Mouse (Mus musculus) hindbrain, embryonic 12.5 days (tissue): Measurements from ENCODE around the gene Slc38a5. TPM values are rescaled to one million over a fixed set of nuclear protein-coding genes. Genes with fewer than 3 reads are reported as not detected.

Experiments
- ATAC-seq: fragments of 200-750 bp; cut with Nextera tagmentation; 2 replicates; pipeline ENCODE4 v1.8.0; 2017; ENCODE audit warnings: moderate TSS enrichment; ENCODE audit not compliant: low FRiP score
- H3K27ac ChIP-seq: fragments of 300-500 bp; sonication (generic); 2 replicates; pipeline ENCODE4 v1.5.1; 2016; ENCODE audit warnings: mild to moderate bottlenecking
- H3K27me3 ChIP-seq: fragments of 300-500 bp; sonication (generic); 2 replicates; pipeline ENCODE4 v1.6.1; 2016; ENCODE audit warnings: mild to moderate bottlenecking
- H3K36me3 ChIP-seq: fragments of 300-500 bp; sonication (generic); 2 replicates; pipeline ENCODE4 v1.6.1; 2016; ENCODE audit warnings: mild to moderate bottlenecking
- H3K4me1 ChIP-seq: fragments of 300-500 bp; sonication (generic); 2 replicates; pipeline ENCODE4 v1.6.1; 2016
- H3K4me2 ChIP-seq: fragments of 300-500 bp; sonication (generic); replicated peaks from 2 replicates; pipeline ENCODE4 v1.6.1; 2016; ENCODE audit warnings: mild to moderate bottlenecking
- H3K4me3 ChIP-seq: fragments of 300-500 bp; sonication (generic); 2 replicates; pipeline ENCODE4 v1.5.1; 2016; ENCODE audit warnings: mild to moderate bottlenecking
- H3K9ac ChIP-seq: fragments of 300-500 bp; sonication (generic); 2 replicates; pipeline ENCODE4 v1.6.1; 2016; ENCODE audit warnings: mild to moderate bottlenecking, moderate library complexity
- H3K9me3 ChIP-seq: fragments of 300-500 bp; sonication (generic); replicated peaks from 2 replicates; pipeline ENCODE4 v1.6.1; 2016; ENCODE audit warnings: mild to moderate bottlenecking
- WGBS: fragments of 180-500 bp; shearing (Covaris S2); methylation state at CpG from one replicate; pipeline ENCODE4 v1.1.7; 2016; 5-methylcytosine and 5-hydroxymethylcytosine counted together
- polyA plus RNA-seq: library from polyadenylated mRNA; unstranded; fragments of >200 nt; fragmentation: Nextera tagmentation; extraction: Ambion mirVana; gene quantifications from 2 replicates; pipeline ENCODE4 v1.2.1, GENCODE M21; 2016

Slc38a5 gene
- 5.5 and 6.1 TPM in 2 replicates for polyA plus RNA-seq

GRCm38 (mm10) chrX:8271083-8271820, at the start of gene Slc38a5:
TSS of gene Slc38a5 (plus strand) at chrX:8271133.
- peak within 1 kb of the TSS; percentile 24 for H3K4me2 ChIP-seq
- no peaks in the 10 kb centered on the region for H3K9me3 ChIP-seq
- H3K9ac ChIP-seq, result no peak within 1 kb of the TSS
- peaks cover 12% of the 10 kb centered on the region; the same call in 1 of the 2 replicates for H3K27me3 ChIP-seq
- WGBS, result 17% methylated on average over 9 of the region's 15 CpGs
- H3K36me3 ChIP-seq, result no peaks in the 10 kb centered on the region
- peak within 1 kb of the TSS; percentile 10; the same call in 1 of the 2 replicates for H3K4me3 ChIP-seq
- no peak within 1 kb of the TSS for H3K27ac ChIP-seq
- H3K4me1 ChIP-seq, result no peaks in the 10 kb centered on the region
- no peak for ATAC-seq

- Histone ChIP-seq H3K27ac (no peak overlapping the region), H3K9me3 (no peaks in the 10 kb centered on the region), H3K4me2 (no peak overlapping the region), H3K27me3 (no peaks in the 10 kb centered on the region), H3K4me1 (no peaks in the 10 kb centered on the region), H3K36me3 (no peaks in the 10 kb centered on the region), H3K4me3 (no peak overlapping the region), H3K9ac (no peak overlapping the region)
- ATAC-seq, result no peak
- 80% methylated on average over 3 of the region's 3 CpGs for WGBS
Measured at GRCm38 (mm10) chrX:8222296-8222677, 48.6 kb upstream of the Slc38a5 start.

- H3K36me3 ChIP-seq, result no peaks in the 10 kb centered on the region
- H3K27ac ChIP-seq, result no peak overlapping the region
- 72% methylated on average over 7 of the region's 7 CpGs for WGBS
- H3K9ac ChIP-seq, result no peak overlapping the region
- no peaks in the 10 kb centered on the region for H3K9me3 ChIP-seq
- ATAC-seq, result no peak
- H3K27me3 ChIP-seq, result no peaks in the 10 kb centered on the region
- H3K4me3 ChIP-seq, result no peak overlapping the region
- no peak overlapping the region for H3K4me2 ChIP-seq
- no peaks in the 10 kb centered on the region for H3K4me1 ChIP-seq
Measured at GRCm38 (mm10) chrX:8222678-8223421, 48.1 kb upstream of the Slc38a5 start.

DNA sequence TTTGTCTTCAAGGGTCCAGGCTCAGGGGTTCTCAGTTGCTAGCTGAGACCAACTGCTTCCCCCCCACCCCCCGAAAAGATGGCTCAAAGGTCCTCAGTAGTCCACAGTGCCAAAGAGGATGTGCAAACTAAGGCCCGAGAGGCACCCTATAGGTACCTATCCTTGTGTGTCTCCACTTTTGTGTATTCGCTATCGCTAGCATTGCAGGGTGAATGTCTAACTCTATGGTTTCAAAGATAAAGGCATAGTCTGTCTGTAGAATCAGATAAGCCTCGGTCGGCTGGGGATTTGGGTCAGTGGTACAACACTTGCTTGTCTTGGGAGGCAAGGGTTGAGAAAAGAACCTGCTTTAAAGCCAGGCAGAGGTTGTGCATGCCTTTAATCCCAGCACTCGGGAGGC, 47.5 kb upstream of the Slc38a5 start:
- no peak overlapping the region for H3K27ac ChIP-seq
- no peak overlapping the region for H3K4me3 ChIP-seq
- H3K4me1 ChIP-seq, result no peaks in the 10 kb centered on the region
- WGBS, result 87% methylated on average over 7 of the region's 7 CpGs
- H3K4me2 ChIP-seq, result no peak overlapping the region
- no peak for ATAC-seq
- H3K27me3 ChIP-seq, result no peaks in the 10 kb centered on the region
- H3K9me3 ChIP-seq, result no peaks in the 10 kb centered on the region
- H3K9ac ChIP-seq, result no peak overlapping the region
- H3K36me3 ChIP-seq, result no peaks in the 10 kb centered on the region

GRCm38 (mm10) chrX:8230272-8230671, 40.7 kb upstream of the Slc38a5 start:
- no peaks in the 10 kb centered on the region for H3K4me1 ChIP-seq
- H3K27ac ChIP-seq, result no peak overlapping the region
- no peak overlapping the region for H3K4me2 ChIP-seq
- H3K36me3 ChIP-seq, result no peaks in the 10 kb centered on the region
- H3K9ac ChIP-seq, result no peak overlapping the region
- H3K27me3 ChIP-seq, result no peaks in the 10 kb centered on the region
- WGBS, result 71% methylated on average over 4 of the region's 4 CpGs
- no peaks in the 10 kb centered on the region for H3K9me3 ChIP-seq
- H3K4me3 ChIP-seq, result no peak overlapping the region
- no peak for ATAC-seq

DNA sequence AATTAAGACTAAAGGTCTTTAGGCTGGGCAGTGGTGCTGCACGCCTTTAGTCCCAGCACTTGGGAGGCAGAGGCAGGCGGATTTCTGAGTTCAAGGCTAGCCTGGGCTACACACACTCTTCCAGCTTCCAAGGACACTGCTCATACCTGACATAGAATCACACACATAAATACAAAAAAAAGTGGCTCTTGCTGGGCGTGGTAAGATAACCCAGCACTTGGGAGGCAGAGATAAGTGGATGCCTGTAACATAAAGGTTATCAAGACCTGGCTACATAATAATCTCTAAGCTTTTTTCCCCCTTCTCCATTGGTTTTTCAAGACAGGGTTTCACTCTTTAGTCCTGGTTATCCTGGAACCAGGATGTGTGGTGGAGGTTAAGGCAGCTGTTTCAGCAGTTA, 37.3 kb upstream of the Slc38a5 start:
- Histone ChIP-seq H3K27me3 (no peaks in the 10 kb centered on the region), H3K4me2 (no peak overlapping the region), H3K4me1 (no peaks in the 10 kb centered on the region), H3K4me3 (no peak overlapping the region), H3K9ac (no peak overlapping the region), H3K27ac (no peak overlapping the region), H3K9me3 (no peaks in the 10 kb centered on the region), H3K36me3 (no peaks in the 10 kb centered on the region)
- no peak for ATAC-seq
- WGBS, result 83% methylated on average over 3 of the region's 3 CpGs

- no peak overlapping the region for H3K4me3 ChIP-seq
- no peak for ATAC-seq
- WGBS, result 92% methylated on average over 2 of the region's 2 CpGs
- no peak overlapping the region for H3K4me2 ChIP-seq
- H3K27ac ChIP-seq, result no peak overlapping the region
- no peaks in the 10 kb centered on the region for H3K36me3 ChIP-seq
- H3K9me3 ChIP-seq, result no peaks in the 10 kb centered on the region
- no peaks in the 10 kb centered on the region for H3K27me3 ChIP-seq
- no peaks in the 10 kb centered on the region for H3K4me1 ChIP-seq
- H3K9ac ChIP-seq, result no peak overlapping the region
Measured at GRCm38 (mm10) chrX:8236704-8237103, 34.2 kb upstream of the Slc38a5 start.

- Histone ChIP-seq H3K9ac (no peak overlapping the region), H3K4me3 (no peak overlapping the region), H3K27ac (no peak overlapping the region), H3K9me3 (no peaks in the 10 kb centered on the region), H3K27me3 (no peaks in the 10 kb centered on the region), H3K4me1 (no peaks in the 10 kb centered on the region), H3K36me3 (no peaks in the 10 kb centered on the region), H3K4me2 (no peak overlapping the region)
- WGBS, result 74% methylated on average over 13 of the region's 13 CpGs
- no peak for ATAC-seq
Measured at GRCm38 (mm10) chrX:8238804-8239395, 32.0 kb upstream of the Slc38a5 start.

GRCm38 (mm10) chrX:8247680-8248079, 23.3 kb upstream of the Slc38a5 start:
- Histone ChIP-seq H3K27ac (no peak overlapping the region), H3K4me3 (no peak overlapping the region), H3K4me1 (peaks cover 4% of the 10 kb centered on the region), H3K9ac (no peak overlapping the region), H3K9me3 (no peaks in the 10 kb centered on the region), H3K27me3 (no peaks in the 10 kb centered on the region), H3K4me2 (no peak overlapping the region), H3K36me3 (no peaks in the 10 kb centered on the region)
- WGBS, result 85% methylated on average over 2 of the region's 2 CpGs
- ATAC-seq, result no peak

- WGBS, result 88% methylated on average over 8 of the region's 8 CpGs
- Histone ChIP-seq H3K9me3 (no peaks in the 10 kb centered on the region), H3K36me3 (no peaks in the 10 kb centered on the region), H3K27ac (no peak overlapping the region), H3K9ac (no peak overlapping the region), H3K4me3 (no peak overlapping the region), H3K4me1 (peaks cover 4% of the 10 kb centered on the region), H3K4me2 (no peak overlapping the region), H3K27me3 (no peaks in the 10 kb centered on the region)
- no peak for ATAC-seq
Measured at GRCm38 (mm10) chrX:8248542-8249120, 22.3 kb upstream of the Slc38a5 start.

DNA sequence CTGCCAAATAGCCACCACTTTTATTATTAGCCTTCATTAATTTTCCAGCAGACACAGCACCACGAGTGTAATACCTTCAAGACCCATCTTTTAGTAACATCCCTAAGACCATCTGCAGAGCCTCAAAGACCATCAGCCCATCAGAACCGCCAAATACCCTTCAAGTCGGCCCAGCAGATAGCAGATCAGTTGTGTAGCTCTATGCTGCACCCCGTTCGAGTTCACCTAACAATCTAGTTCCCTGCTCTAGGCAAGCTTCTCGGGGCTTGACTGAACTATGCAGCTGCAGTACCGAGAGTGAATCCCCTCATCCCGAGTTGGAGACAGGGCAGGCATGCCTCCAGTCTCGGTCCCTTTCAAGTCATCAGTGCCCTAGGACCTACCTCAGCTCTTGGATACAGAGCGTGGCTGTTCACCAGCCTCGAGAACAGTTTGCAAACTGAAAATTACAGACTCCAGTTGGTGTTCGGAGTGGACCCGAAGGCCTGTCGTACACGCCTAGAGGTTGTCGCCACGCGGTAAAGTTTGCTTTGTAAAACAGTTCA, 19.1 kb upstream of the Slc38a5 start:
- no peak overlapping the region for H3K27ac ChIP-seq

More for the DNA sequence above, 19.1 kb upstream of the Slc38a5 start:
- Histone ChIP-seq H3K4me1 (peaks cover 4% of the 10 kb centered on the region), H3K36me3 (no peaks in the 10 kb centered on the region), H3K9ac (peak overlapping the region; percentile 66), H3K4me2 (peak overlapping the region; percentile 53), H3K4me3 (peak overlapping the region; percentile 53), H3K27me3 (no peaks in the 10 kb centered on the region), H3K9me3 (no peaks in the 10 kb centered on the region)
- ATAC-seq, result peak; percentile 60
- 21% methylated on average over 18 of the region's 18 CpGs for WGBS
